Mouse (Mus musculus): ENCODE results near the gene Nmur2. TPM values are rescaled to one million over a fixed set of nuclear protein-coding genes. Genes with fewer than 3 reads are reported as not detected.

Nmur2 gene
- polyA plus RNA-seq, 1 experiment from 2014 or later: 0.41 TPM

- H3K27me3 ChIP-seq (ENCODE audit: control insufficient read depth, insufficient read depth, low read depth, low read length): no peaks in the 10 kb centered on the region; the same call in 1 of the 2 replicates
- H3K4me1 ChIP-seq (ENCODE audit: control insufficient read depth, insufficient read depth, low read length): no peaks in the 10 kb centered on the region
- no peak overlapping the region for H3K9ac ChIP-seq (ENCODE audit: low read depth, low read length)
- no peaks in the 10 kb centered on the region for H3K36me3 ChIP-seq (ENCODE audit: control insufficient read depth, insufficient read depth, low read length)
- 65% methylated on average over 6 of the region's 6 CpGs for WGBS
- H3K4me2 ChIP-seq (ENCODE audit: low read length): no peak overlapping the region
- H3K4me3 ChIP-seq (ENCODE audit: low read depth, low read length): no peak overlapping the region
- no peaks in the 10 kb centered on the region for H3K9me3 ChIP-seq (replicated peaks; ENCODE audit: control insufficient read depth, low read length, poor library complexity, severe bottlenecking)
- ATAC-seq: no peak
- no peak overlapping the region for H3K27ac ChIP-seq (ENCODE audit: low read length)
Measured at GRCm38 (mm10) chr11:55978146-55978545, 62.7 kb downstream of the Nmur2 start.

Data from midbrain, embryonic 16.5 days (tissue).